Mouse (Mus musculus): ENCODE measurements around the gene Lrig3.

Lrig3 gene

DNA sequence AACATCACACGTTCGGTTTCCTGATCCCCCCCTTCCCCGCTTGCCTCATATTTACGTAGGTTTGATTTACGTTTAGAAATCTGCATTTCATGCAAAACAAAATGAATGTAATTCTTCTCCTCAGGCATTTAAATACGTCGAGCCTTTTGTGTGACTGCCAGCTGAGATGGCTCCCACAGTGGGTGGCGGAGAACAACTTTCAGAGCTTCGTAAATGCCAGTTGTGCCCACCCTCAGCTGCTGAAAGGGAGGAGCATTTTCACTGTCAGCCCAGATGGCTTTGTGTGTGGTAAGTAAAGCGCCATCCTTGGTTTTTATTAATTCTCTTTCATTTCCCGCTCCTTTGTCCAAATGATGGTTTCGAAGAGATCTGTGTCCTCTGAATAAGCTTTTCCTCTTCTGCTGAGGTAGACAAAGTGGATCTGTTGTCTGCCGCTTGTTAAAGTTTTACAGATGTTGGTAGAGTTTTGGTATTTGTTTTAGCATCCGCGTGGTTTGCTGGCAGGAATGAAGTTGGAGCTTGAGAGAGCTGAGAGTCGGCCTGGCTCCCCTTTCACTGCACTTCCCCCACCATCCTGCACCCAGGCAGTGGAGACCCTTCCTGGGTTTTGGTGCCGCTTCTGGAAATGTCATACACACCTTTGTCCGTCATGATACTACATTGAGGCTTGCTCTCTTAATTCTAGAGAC is 37.0 kb downstream of the Lrig3 start:
- DNase-seq = peak; percentile 27

DNA sequence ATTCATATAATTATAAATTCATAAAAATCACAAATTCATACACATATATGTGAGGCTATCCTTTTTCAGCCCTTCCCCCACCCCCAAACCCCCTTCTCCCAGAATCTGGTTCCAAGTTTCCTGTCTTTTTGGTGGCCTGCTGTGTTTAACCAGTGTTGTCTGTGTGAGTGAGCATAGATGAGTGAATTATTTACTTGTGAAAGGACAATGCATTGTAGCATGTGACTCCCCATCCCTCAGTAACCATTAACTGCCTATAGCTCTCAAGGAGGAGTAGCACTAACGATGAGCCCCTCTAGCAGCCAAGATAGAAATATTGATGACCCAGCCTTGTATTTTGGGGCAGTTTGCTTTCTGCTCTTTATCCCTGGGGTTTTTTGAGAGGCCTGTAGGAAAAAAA is 37.9 kb downstream of the Lrig3 start:
- DNase-seq = no peak

DNA sequence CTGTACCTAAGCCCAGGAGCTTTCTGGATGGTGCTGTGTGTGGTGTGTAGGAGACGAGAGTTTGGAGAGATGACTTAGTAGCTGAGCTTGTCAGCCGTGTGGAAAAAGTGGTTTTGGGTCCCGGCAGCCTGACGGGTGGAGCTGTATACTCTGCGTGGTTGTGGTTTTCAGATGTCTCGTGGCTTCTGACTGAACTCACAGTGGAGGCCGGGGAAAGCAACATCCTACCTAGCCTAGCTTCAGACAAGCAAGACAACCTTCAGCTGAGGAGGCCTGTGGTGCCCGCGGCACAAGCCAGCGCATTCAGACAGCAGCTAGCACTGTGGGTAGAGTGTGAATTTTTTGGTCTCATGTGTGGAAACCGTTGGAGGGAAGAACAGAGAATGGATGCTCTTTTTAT is 47.7 kb downstream of the Lrig3 start:
- no peak for DNase-seq

DNA sequence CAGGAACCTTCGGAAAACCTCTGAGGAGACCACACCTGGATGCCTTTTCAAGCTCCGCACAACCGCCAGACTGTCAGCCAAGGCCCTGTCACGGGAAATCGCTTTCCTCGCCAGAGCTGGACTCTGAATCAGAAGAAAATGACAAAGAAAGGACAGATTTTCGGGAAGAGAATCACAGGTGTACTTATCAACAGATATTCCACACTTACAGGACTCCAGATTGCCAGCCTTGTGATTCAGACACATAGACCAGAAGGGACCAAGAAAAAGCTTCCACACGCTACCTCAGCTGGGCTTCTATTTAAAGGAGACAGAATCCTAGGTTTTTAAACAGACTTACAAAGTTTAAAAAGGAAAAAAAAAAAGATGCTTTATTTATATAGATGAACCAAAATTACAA is 48.7 kb downstream of the Lrig3 start:
- no peak for DNase-seq

DNA sequence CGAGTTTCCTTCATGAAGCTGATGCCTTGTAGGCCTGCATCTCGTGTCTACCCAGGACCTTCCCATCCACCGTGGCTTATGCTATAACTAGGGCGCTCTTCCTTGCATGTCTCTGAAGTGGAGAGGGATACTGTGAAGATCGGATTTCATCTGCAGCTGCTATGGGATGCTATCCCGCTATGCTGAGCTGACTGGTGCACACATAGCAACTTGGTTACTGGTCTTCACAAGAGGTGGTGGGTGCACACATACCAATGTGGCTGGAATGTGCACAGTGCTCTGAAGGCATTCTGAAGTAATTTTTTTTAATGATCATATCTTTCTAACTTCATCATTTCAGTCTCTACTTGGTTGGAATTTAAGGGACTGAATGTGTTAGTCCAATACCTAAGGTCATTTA is 49.7 kb downstream of the Lrig3 start:
- no peak for DNase-seq

DNA sequence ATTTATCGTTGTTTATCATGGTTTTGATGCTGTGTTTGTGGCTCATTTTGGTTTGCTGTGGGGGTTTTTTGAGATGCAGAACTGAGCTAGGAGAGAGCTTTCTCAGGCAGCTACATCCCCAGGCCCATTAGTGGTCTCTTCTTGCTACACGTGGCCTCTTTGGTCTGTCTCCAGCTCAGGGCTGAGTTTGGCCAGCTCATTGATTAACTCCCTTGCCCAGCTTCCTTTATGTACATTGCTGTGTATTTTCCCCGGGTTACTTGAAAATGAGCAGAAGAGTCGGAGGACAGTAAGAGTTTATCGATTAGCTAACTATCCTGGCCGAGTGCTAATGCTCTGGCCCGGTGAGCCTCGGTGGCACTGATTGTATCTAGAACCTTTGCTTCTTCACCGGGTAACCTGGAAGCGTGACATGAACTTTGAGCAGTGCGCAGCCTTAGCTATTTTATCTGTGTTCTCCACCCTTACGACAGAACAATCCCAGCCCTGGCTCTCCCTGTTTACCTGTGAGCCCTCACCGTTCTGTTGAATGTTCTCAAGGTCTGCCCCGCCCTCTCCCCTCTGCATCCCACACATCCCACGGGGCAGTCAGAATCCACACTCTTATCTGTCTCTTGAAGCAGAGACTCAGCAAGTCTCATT is 53.5 kb downstream of the Lrig3 start:
- DNase-seq = no peak

DNA sequence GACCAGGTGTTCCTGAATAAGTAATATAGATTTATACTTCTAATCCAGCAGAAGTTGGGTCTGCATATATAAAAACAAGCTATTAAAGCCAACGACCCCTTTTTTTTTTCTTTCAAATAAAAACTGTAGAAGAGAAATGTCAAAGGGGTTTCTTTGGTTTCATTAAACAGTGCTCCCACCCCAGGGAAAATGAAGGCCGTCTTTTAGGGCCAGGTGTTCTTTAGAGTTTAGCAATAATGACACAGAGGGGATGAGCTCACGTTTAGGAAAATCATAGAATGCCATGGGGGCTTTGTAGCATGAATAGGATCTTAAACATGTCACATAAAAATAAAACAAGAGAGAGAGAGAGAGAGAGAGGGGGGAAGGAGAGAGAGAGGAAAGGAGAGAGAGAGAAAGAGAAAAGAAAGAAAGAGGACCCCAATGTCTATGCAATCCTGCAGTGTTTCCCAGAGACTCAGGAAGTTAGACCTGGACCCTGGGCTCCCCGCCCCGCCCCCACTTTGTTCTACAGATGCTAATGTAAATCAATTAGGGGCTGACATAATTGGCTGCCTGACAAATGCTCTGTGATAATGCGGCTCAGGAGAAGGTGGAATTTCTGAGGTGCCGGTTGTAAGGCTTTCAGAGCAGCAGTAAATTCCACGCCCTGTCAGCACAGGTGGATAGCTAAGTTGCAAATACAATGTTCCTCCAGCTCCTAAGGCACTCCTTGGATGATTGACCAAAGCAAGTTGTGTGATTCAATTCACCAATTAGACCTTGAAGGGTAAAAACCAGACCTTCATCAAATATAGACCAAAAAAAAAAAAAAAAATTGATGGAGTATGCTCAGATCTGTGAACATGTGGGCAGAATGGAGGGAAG is 62.8 kb downstream of the Lrig3 start:
- no peak for DNase-seq

DNA sequence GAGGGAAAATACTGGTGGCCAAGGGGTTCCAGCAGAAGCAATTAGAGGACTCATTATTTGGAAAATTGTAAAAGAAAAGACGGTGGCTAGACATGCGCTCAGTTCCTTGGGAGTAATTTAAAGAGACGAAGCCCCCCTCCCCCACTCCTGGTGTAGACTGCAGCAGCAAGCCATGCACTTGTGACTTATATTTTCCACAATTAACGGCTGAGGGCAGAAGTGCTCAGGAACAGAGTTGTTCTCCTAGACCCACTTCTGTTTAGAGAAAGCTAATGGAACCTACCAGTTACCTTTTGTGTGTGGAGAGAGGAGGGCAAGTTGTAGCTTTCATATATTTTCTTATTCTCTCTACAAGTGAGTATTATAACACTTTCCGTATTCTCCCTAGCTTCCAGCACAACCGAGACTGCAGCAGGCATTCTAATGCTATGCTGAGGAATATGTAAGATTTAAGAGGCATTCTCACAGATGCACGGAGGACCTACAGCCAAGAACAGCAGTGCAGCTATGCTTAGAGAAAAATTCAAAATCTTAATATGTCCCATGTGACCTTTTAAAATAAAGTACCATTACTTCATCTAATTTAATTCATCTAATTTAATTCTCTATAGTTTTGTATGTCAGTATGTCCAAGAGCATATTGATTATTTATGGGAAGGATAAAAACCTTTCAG is 63.6 kb downstream of the Lrig3 start:
- no peak for DNase-seq

DNA sequence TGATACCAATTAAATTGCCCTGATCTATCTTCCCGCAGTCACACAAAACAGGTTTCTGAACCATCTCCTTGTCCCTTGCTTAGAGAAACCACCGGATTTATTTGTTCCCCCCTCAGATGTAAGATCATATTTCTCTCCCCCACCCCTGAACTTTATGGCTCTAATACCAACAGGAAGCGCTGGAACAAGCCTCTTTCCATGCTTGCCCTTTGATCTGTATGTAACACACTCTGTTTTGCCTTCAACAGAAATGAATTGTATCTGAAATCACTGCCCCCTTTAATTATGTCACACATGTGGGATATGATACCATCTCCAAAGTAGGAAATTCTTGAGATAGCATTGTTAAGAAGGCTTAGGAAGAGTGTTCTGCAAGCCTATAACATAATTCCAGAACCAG is 90.9 kb downstream of the Lrig3 start:
- no peak for DNase-seq

DNA sequence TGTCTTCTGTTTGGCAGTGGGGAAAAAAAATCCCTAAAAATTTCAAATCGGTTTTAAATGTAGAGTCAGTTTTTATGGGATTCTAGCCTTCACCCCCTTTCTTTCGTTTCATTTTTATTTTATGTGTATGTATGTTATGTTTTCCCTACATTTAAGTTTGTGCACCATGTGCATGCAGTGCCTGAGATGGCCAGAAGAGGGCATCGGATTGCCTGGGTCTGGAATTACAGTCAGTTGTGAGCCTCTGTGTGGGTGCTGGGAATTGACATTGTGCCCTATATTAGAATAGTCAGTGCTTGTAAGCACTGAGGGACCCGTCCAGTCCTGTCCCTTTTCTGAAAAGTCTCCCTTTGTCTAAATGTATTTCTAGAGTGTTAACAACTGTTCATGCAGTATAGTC is 96.8 kb downstream of the Lrig3 start:
- no peak for DNase-seq
